Mouse (Mus musculus) lung, postnatal 4 days (tissue): ENCODE data around the gene Gm10718.
"Not testable (repeated sequence)": the region's sequence is repeated elsewhere in the genome, so short reads cannot be mapped to it uniquely, and the experiment has no call there.

Source experiments
- DNase-seq, 2 experiments: peaks; one replicate each; pipeline ENCODE4 v3.0.0; 2021

Gene Gm10718

GRCm38 (mm10) chr9:3023312-3023984, at the start of gene Gm10718:
Gene Gm10718 (plus strand): TSS chr9:3023547.
- peak; percentile 44 to 56 for DNase-seq

DNA sequence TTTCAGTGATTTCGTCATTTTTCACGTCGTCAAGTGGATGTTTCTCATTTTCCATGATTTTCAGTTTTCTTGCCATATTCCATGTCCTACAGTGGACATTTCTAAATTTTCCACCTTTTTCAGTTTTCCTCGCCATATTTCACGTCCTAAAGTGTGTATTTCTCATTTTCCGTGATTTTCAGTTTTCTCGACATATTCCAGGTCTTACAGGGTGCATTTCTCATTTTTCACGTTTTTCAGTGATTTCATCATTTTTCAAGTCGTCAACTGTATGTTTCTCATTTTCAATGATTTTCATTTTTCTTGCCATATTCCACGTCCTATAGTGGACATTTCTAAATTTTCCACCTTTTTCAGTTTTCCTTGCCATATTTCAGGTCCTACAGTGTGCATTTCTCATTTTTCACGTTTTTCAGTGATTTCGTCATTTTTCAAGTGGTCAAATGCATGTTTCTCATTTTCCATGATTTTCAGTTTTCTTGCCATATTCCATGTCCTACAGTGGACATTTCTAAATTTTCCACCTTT, 22.8 kb upstream of the Gm10718 start, which contains the start of gene Gm10722:
TSS of gene Gm10722 (plus strand) at position 478 of the 528 bp plus-strand sequence.
- peak; percentile 35 to 57 for DNase-seq

- peak; percentile 51 to 58 for DNase-seq
Observed at GRCm38 (mm10) chr9:3001006-3001405, 22.3 kb upstream of the Gm10718 start.

GRCm38 (mm10) chr9:3001948-3002659, 21.2 kb upstream of the Gm10718 start:
- peak; percentile 97 to 100 for DNase-seq

- not testable (repeated sequence) for DNase-seq
Observed at GRCm38 (mm10) chr9:3002794-3003396, 20.5 kb upstream of the Gm10718 start, which contains the start of gene Gm11168. Gene Gm11168 (plus strand): TSS chr9:3003346.

DNA sequence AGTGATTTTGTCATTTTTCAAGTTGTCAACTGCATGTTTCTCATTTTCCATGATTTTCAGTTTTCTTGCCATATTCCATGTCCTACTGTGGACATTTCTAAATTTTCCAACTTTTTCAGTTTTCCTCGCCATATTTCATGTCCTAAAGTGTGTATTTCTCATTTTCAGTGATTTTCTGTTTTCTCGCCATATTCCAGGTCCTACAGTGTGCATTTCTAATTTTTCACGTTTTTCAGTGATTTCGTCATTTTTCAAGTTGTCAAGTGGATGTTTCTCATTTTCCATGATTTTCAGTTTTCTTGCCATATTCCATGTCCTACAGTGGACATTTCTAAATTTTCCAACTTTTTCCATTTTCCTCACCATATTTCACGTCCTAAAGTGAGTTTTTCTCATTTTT, 17.2 kb upstream of the Gm10718 start:
- DNase-seq, result not testable (repeated sequence)

GRCm38 (mm10) chr9:3006636-3007035, 16.7 kb upstream of the Gm10718 start:
- DNase-seq, result peak; percentile 89 to 94

DNA sequence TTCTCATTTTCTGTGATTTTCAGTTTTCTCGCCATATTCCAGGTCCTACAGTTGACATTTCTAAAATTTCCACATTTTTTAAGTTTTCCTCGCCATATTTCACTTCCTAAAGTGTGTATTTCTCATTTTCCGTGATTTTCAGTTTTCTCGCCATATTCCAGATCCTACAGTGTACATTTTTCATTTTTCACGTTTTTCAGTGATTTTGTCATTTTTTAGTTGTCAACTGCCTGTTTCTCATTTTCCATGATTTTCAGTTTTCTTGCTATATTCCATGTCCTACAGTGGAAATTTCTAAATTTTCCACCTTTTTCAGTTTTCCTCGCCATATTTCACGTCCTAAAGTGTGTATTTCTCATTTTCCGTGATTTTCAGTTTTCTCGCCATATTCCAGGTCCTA, 16.1 kb upstream of the Gm10718 start:
- DNase-seq, result not testable (repeated sequence)

DNA sequence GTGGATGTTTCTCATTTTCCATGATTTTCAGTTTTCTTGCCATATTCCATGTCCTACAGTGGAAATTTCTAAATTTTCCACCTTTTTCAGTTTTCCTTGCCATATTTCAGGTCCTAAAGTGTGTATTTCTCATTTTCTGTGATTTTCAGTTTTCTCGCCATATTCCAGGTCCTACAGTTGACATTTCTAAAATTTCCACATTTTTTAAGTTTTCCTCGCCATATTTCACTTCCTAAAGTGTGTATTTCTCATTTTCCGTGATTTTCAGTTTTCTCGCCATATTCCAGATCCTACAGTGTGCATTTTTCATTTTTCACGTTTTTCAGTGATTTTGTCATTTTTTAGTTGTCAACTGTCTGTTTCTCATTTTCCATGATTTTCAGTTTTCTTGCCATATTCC, 14.0 kb upstream of the Gm10718 start:
- not testable (repeated sequence) for DNase-seq

DNA sequence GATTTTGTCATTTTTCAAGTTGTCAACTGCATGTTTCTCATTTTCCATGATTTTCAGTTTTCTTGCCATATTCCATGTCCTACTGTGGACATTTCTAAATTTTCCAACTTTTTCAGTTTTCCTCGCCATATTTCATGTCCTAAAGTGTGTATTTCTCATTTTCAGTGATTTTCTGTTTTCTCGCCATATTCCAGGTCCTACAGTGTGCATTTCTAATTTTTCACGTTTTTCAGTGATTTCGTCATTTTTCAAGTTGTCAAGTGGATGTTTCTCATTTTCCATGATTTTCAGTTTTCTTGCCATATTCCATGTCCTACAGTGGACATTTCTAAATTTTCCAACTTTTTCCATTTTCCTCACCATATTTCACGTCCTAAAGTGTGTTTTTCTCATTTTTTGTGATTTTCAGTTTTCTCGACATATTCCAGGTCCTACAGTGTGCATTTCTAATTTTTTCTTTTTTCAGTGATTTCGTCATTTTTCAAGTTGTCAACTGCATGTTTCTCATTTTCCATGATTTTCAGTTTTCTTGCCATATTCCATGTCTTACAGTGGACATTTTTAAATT, 11.2 kb upstream of the Gm10718 start:
- not testable (repeated sequence) for DNase-seq

DNA sequence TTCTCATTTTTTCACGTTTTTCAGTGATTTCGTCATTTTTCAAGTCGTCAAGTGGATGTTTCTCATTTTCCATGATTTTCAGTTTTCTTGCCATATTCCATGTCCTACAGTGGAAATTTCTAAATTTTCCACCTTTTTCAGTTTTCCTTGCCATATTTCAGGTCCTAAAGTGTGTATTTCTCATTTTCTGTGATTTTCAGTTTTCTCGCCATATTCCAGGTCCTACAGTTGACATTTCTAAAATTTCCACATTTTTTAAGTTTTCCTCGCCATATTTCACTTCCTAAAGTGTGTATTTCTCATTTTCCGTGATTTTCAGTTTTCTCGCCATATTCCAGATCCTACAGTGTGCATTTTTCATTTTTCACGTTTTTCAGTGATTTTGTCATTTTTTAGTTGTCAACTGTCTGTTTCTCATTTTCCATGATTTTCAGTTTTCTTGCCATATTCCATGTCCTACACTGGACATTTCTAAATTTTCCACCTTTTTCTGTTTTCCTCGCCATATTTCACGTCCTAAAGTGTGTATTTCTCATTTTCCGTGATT, 10.5 kb upstream of the Gm10718 start, which contains the start of gene Gm10721:
TSS of gene Gm10721 (plus strand) at position 408 of the 547 bp plus-strand sequence.
- DNase-seq, result not testable (repeated sequence)

DNA sequence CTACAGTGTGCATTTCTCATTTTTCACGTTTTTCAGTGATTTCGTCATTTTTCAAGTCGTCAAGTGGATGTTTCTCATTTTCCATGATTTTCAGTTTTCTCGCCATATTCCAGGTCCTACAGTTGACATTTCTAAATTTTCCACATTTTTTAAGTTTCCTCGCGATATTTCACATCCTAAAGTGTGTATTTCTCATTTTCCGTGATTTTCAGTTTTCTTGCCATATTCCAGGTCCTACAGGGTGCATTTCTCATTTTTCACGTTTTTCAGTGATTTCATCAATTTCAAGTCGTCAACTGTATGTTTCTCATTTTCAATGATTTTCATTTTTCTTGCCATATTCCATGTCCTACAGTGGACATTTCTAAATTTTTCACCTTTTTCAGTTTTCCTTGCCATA, 8.0 kb upstream of the Gm10718 start, which contains the start of gene Gm10720:
TSS of gene Gm10720 (plus strand) at position 301 of the 400 bp plus-strand sequence.
- DNase-seq, result not testable (repeated sequence)

GRCm38 (mm10) chr9:3015896-3016295, 7.5 kb upstream of the Gm10718 start:
- not testable (repeated sequence) for DNase-seq

- not testable (repeated sequence) for DNase-seq
Observed at GRCm38 (mm10) chr9:3017108-3017507, 6.2 kb upstream of the Gm10718 start, which contains the start of gene Gm10719. Gene Gm10719 (plus strand): TSS chr9:3017408.

GRCm38 (mm10) chr9:3018944-3019343, 4.4 kb upstream of the Gm10718 start:
- peak; percentile 87 to 92 for DNase-seq

DNA sequence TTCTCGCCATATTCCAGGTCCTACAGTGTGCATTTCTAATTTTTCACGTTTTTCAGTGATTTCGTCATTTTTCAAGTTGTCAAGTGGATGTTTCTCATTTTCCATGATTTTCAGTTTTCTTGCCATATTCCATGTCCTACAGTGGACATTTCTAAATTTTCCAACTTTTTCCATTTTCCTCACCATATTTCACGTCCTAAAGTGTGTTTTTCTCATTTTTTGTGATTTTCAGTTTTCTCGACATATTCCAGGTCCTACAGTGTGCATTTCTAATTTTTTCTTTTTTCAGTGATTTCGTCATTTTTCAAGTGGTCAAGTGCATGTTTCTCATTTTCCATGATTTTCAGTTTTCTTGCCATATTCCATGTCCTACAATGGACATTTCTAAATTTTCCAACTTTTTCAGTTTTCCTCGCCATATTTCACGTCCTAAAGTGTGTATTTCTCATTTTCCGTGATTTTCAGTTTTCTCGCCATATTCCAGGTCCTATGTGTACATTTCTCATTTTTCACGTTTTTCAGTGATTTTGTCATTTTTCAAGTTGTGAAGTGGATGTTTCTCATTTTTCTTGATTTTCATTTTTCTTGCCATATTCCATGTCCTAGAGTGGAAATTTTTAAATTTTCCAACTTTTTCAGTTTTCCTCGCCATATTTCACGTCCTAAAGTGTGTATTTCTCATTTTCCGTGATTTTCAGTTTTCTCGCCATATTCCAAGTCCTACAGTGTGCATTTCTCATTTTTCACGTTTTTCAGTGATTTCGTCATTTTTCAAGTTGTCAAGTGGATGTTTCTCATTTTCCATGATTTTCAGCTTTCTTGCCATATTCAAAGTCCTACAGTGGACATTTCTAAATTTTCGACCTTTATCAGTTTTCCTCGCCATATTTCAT, 3.3 kb upstream of the Gm10718 start:
- peak; percentile 79 for DNase-seq

- DNase-seq, result peak; percentile 73 to 82
Observed at GRCm38 (mm10) chr9:3022316-3023008, 885 bp upstream of the Gm10718 start.

GRCm38 (mm10) chr9:3023985-3024648, 770 bp downstream of the Gm10718 start:
- peak; percentile 80 to 89 for DNase-seq

GRCm38 (mm10) chr9:3024912-3025467, 1.6 kb downstream of the Gm10718 start, which contains the start of gene Gm10717:
Gene Gm10717 (plus strand): TSS chr9:3025417.
- peak; percentile 61 to 71 for DNase-seq

DNA sequence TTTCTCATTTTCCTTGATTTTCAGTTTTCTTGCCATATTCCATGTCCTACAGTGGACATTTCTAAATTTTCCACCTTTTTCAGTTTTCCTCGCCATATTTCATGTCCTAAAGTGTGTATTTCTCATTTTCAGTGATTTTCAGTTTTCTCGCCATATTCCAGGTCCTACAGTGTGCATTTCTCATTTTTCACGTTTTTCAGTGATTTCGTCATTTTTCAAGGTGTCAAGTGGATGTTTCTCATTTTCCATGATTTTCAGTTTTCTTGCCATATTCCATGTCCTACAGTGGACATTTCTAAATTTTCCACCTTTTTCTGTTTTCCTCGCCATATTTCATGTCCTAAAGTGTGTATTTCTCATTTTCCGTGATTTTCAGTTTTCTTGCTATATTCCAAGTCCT, 2.3 kb downstream of the Gm10718 start:
- DNase-seq, result peak; percentile 75 to 87
